11 mouse cellular contexts compared by ENCODE assay signal in the genomic region with DNA sequence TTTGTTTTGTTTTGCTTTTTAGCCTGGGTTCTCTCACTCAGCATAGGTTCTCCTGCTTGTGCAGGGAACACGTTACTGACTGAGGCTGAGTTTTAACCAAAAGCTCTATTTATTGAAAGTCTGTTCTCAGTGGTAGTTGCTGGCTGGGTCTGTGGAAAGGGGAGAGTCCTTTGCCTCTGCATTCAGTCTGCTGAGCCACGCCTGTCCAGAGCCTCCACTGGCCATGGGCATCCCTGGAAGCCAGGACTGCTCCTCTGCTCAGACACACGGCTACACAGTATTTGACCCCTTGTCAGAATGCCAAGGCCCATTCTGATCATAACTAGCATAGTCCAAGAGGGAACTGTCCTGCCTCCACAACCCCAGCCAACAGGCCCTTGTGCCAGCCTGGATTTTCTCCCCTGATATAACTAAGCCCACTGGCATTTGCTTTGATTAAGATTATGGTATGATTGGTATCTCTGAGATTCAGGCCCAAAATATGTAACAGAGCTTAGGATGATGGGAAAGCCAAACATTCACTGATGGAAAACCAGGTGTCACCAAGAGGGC.
DNase-seq lines count a peak whose midpoint lies in the region; ATAC-seq lines count a peak whose summit lies in the region.
"Had no signal": no experiment of that assay in that cellular context is flagged by ENCODE, and none has a peak within 500 bp of the region (broad histone marks: within the 10 kb centered on the region; RNA-seq: fewer than 3 reads in every experiment).

No protein-coding gene starts in this region.

- H3K4me3 ChIP-seq in midbrain, embryonic 10.5 days, result no peak overlapping the region
- no peak overlapping the region for H3K4me3 ChIP-seq in midbrain, embryonic 16.5 days (ENCODE audit: low read depth, low read length)
- H3K4me3 ChIP-seq in liver, embryonic 11.5 days (ENCODE audit: low read depth, low read length), result no peak overlapping the region
- no peak overlapping the region for H3K4me3 ChIP-seq in stomach, embryonic 16.5 days (replicated peaks; ENCODE audit: low read length)
- H3K4me3 ChIP-seq in midbrain, embryonic 11.5 days (ENCODE audit: low read depth, low read length), result no peak overlapping the region
- H3K4me3 ChIP-seq: forebrain, embryonic 15.5 days; hindbrain, embryonic 15.5 days had no signal

- no peak overlapping the region for H3K4me2 ChIP-seq in midbrain, embryonic 16.5 days (ENCODE audit: low read length)
- no peak overlapping the region for H3K4me2 ChIP-seq in liver, embryonic 11.5 days
- no peak overlapping the region for H3K4me2 ChIP-seq in stomach, embryonic 16.5 days (ENCODE audit: low read depth, low read length)
- H3K4me2 ChIP-seq in midbrain, embryonic 11.5 days, result no peak overlapping the region
- H3K4me2 ChIP-seq: forebrain, embryonic 15.5 days; hindbrain, embryonic 15.5 days had no signal

- peak; percentile 18 for DNase-seq in adrenal gland, postnatal 10 days
- DNase-seq in adrenal gland, postnatal 25 days, result no peak
- no peak for DNase-seq in midbrain, embryonic 10.5 days (ENCODE audit: low spot score)
- DNase-seq in liver, embryonic 11.5 days (ENCODE audit: low spot score), result no peak
- DNase-seq in thymus, postnatal 0 days (ENCODE audit: low spot score), result no peak
- DNase-seq in midbrain, embryonic 11.5 days (ENCODE audit: low spot score, missing footprints), result no peak
- DNase-seq: cerebellum, adult 9-10 months had no signal

- no peaks in the 10 kb centered on the region for H3K27me3 ChIP-seq in midbrain, embryonic 10.5 days (ENCODE audit: low read depth, poor library complexity, severe bottlenecking)
- no peaks in the 10 kb centered on the region for H3K27me3 ChIP-seq in midbrain, embryonic 16.5 days (ENCODE audit: control insufficient read depth, insufficient read depth, low read depth, low read length)
- no peaks in the 10 kb centered on the region for H3K27me3 ChIP-seq in liver, embryonic 11.5 days (replicated peaks; ENCODE audit: control insufficient read depth, insufficient read depth, low read length)
- H3K27me3 ChIP-seq in stomach, embryonic 16.5 days (ENCODE audit: control insufficient read depth, insufficient read depth, low read length), result no peaks in the 10 kb centered on the region
- no peaks in the 10 kb centered on the region for H3K27me3 ChIP-seq in midbrain, embryonic 11.5 days (ENCODE audit: control insufficient read depth, insufficient read depth, low read length)
- H3K27me3 ChIP-seq: forebrain, embryonic 15.5 days; hindbrain, embryonic 15.5 days had no signal

- H3K4me1 ChIP-seq in midbrain, embryonic 10.5 days, result peaks cover 16% of the 10 kb centered on the region
- no peaks in the 10 kb centered on the region for H3K4me1 ChIP-seq in midbrain, embryonic 16.5 days (ENCODE audit: control insufficient read depth, insufficient read depth, low read length)
- H3K4me1 ChIP-seq in liver, embryonic 11.5 days (replicated peaks; ENCODE audit: control insufficient read depth, insufficient read depth, low read length), result peaks cover 21% of the 10 kb centered on the region
- peaks cover 26% of the 10 kb centered on the region for H3K4me1 ChIP-seq in stomach, embryonic 16.5 days (ENCODE audit: control insufficient read depth, insufficient read depth, low read length)
- no peaks in the 10 kb centered on the region for H3K4me1 ChIP-seq in midbrain, embryonic 11.5 days (ENCODE audit: control insufficient read depth, insufficient read depth, low read length)

- WGBS in midbrain, embryonic 10.5 days, result 85% methylated on average over 3 of the region's 3 CpGs
- 75% methylated on average over 3 of the region's 3 CpGs for WGBS in midbrain, embryonic 16.5 days
- 66% methylated on average over 3 of the region's 3 CpGs for WGBS in liver, embryonic 11.5 days
- 60% methylated on average over 3 of the region's 3 CpGs for WGBS in stomach, embryonic 16.5 days
- WGBS in midbrain, embryonic 11.5 days, result 78% methylated on average over 3 of the region's 3 CpGs

- 0 out of 2 replicates have a peak overlapping the region, but pooled peaks have one; percentile 3 for H3K27ac ChIP-seq in midbrain, embryonic 10.5 days (replicated peaks)
- no peak overlapping the region for H3K27ac ChIP-seq in midbrain, embryonic 16.5 days (ENCODE audit: low read length)
- peak overlapping the region; percentile 56 for H3K27ac ChIP-seq in liver, embryonic 11.5 days (ENCODE audit: low read depth, low read length)
- peak overlapping the region; percentile 48 for H3K27ac ChIP-seq in stomach, embryonic 16.5 days (ENCODE audit: low read length)
- no peak overlapping the region for H3K27ac ChIP-seq in midbrain, embryonic 11.5 days (ENCODE audit: low read depth, low read length)
- H3K27ac ChIP-seq: forebrain, embryonic 15.5 days; hindbrain, embryonic 15.5 days had no signal

- H3K9ac ChIP-seq in midbrain, embryonic 16.5 days (ENCODE audit: low read depth, low read length), result no peak overlapping the region
- H3K9ac ChIP-seq in liver, embryonic 11.5 days (ENCODE audit: low read depth, low read length), result no peak overlapping the region
- H3K9ac ChIP-seq in stomach, embryonic 16.5 days (ENCODE audit: low read length), result no peak overlapping the region
- no peak overlapping the region for H3K9ac ChIP-seq in midbrain, embryonic 11.5 days (ENCODE audit: low read length)
- H3K9ac ChIP-seq: forebrain, embryonic 15.5 days; hindbrain, embryonic 15.5 days had no signal

- no peaks in the 10 kb centered on the region for H3K9me3 ChIP-seq in midbrain, embryonic 10.5 days (replicated peaks)
- no peaks in the 10 kb centered on the region for H3K9me3 ChIP-seq in midbrain, embryonic 16.5 days (replicated peaks; ENCODE audit: control insufficient read depth, low read length, poor library complexity, severe bottlenecking)
- H3K9me3 ChIP-seq in liver, embryonic 11.5 days (ENCODE audit: control insufficient read depth, low read length), result no peaks in the 10 kb centered on the region
- H3K9me3 ChIP-seq in stomach, embryonic 16.5 days (replicated peaks; ENCODE audit: control insufficient read depth, low read length), result no peaks in the 10 kb centered on the region
- no peaks in the 10 kb centered on the region for H3K9me3 ChIP-seq in midbrain, embryonic 11.5 days (ENCODE audit: control insufficient read depth, low read length)
- H3K9me3 ChIP-seq: forebrain, embryonic 15.5 days; hindbrain, embryonic 15.5 days had no signal

- no peak for ATAC-seq in midbrain, embryonic 16.5 days
- no peak for ATAC-seq in liver, embryonic 11.5 days (replicated peaks; ENCODE audit: low FRiP score)
- ATAC-seq in stomach, embryonic 16.5 days (ENCODE audit: insufficient read depth, low FRiP score), result no peak
- no peak for ATAC-seq in midbrain, embryonic 11.5 days (ENCODE audit: low FRiP score)
- ATAC-seq: forebrain, embryonic 15.5 days had no signal

- H3K36me3 ChIP-seq in midbrain, embryonic 10.5 days, result no peaks in the 10 kb centered on the region
- H3K36me3 ChIP-seq in midbrain, embryonic 16.5 days (ENCODE audit: control insufficient read depth, insufficient read depth, low read length), result no peaks in the 10 kb centered on the region
- H3K36me3 ChIP-seq in liver, embryonic 11.5 days (ENCODE audit: control insufficient read depth, insufficient read depth, low read length), result no peaks in the 10 kb centered on the region
- H3K36me3 ChIP-seq in stomach, embryonic 16.5 days (ENCODE audit: control insufficient read depth, insufficient read depth, low read length), result no peaks in the 10 kb centered on the region
- H3K36me3 ChIP-seq in midbrain, embryonic 11.5 days (ENCODE audit: control insufficient read depth, insufficient read depth, low read length), result no peaks in the 10 kb centered on the region
- H3K36me3 ChIP-seq: forebrain, embryonic 15.5 days; hindbrain, embryonic 15.5 days had no signal

Comparison
In these comparisons a context has a peak if more than half of its experiments do, and no peak if none do; other contexts are left out.
1. H3K27ac ChIP-seq: peak in midbrain, embryonic 10.5 days (single experiment), liver, embryonic 11.5 days (single experiment) and stomach, embryonic 16.5 days (single experiment); none in midbrain, embryonic 16.5 days (single experiment) and midbrain, embryonic 11.5 days (single experiment).